Mouse (Mus musculus): Measurements from ENCODE around the gene Tbc1d10c. TPM values are rescaled to one million over a fixed set of nuclear protein-coding genes. Genes with fewer than 3 reads are reported as not detected.
A peak's percentile ranks its signal among the peaks of the same experiment; 100 is the strongest.

The Tbc1d10c gene
- total and polyA plus RNA-seq, 3 experiments = 12.8 to 36.0 (median 21.9) TPM

GRCm38 (mm10) chr19:4175368-4175947 is 15.6 kb downstream of the Tbc1d10c start, which contains the start of gene Carns1:
Gene Carns1, minus strand, starts transcription at chr19:4175479.
- peaks cover 25% of the 10 kb centered on the region for H3K4me1 ChIP-seq (ENCODE audit: insufficient read depth, low read depth, low read length)

GRCm38 (mm10) chr19:4172925-4173324 is 18.2 kb downstream of the Tbc1d10c start:
- DNase-seq (ENCODE audit: low spot score) (no peak), ATAC-seq (ENCODE audit: extremely low read depth, insufficient number of reproducible peaks, low FRiP score, poor library complexity, severe bottlenecking) (no peak)
- Histone ChIP-seq H3K9me3 (replicated peaks) (no peaks in the 10 kb centered on the region), H3K27me3 (ENCODE audit: insufficient read depth, low read length) (peaks cover 60% of the 10 kb centered on the region), H3K36me3 (replicated peaks) (no peaks in the 10 kb centered on the region), H3K4me1 (ENCODE audit: insufficient read depth, low read depth, low read length) (peaks cover 32% of the 10 kb centered on the region), H3K4me3 (ENCODE audit: low read depth, low read length) (no peak overlapping the region)
- TF ChIP-seq TAL1 (conservative IDR thresholded peaks at IDR 0.05; ENCODE audit: low read depth, low read length) (no peak), GATA2 (IDR thresholded peaks at IDR 0.05; ENCODE audit: borderline replicate concordance, low read depth, low read length) (no peak), CTCF (IDR thresholded peaks at IDR 0.05; ENCODE audit: low read depth, low read length) (no peak), GATA1 (IDR thresholded peaks at IDR 0.05; ENCODE audit: borderline replicate concordance, low read length) (no peak), POLR2AphosphoS5 (IDR thresholded peaks at IDR 0.05; ENCODE audit: insufficient replicate concordance, low read depth, low read length) (no peak)

More at GRCm38 (mm10) chr19:4175368-4175947, 15.6 kb downstream of the Tbc1d10c start, which contains the start of gene Carns1:
- Histone ChIP-seq H3K27me3 (ENCODE audit: insufficient read depth, low read length) (peaks cover 70% of the 10 kb centered on the region), H3K4me3 (ENCODE audit: low read depth, low read length) (no peak within 1 kb of the TSS), H3K36me3 (replicated peaks) (no peaks in the 10 kb centered on the region), H3K9me3 (replicated peaks) (no peaks in the 10 kb centered on the region)
- TF ChIP-seq CTCF (IDR thresholded peaks at IDR 0.05; ENCODE audit: low read depth, low read length) (no peak), TAL1 (conservative IDR thresholded peaks at IDR 0.05; ENCODE audit: low read depth, low read length) (no peak), GATA2 (IDR thresholded peaks at IDR 0.05; ENCODE audit: borderline replicate concordance, low read depth, low read length) (no peak), GATA1 (IDR thresholded peaks at IDR 0.05; ENCODE audit: borderline replicate concordance, low read length) (no peak), POLR2AphosphoS5 (IDR thresholded peaks at IDR 0.05; ENCODE audit: insufficient replicate concordance, low read depth, low read length) (no peak)
- ATAC-seq (ENCODE audit: extremely low read depth, insufficient number of reproducible peaks, low FRiP score, poor library complexity, severe bottlenecking) = no peak
- DNase-seq (ENCODE audit: low spot score) = no peak

- H3K4me1 ChIP-seq (ENCODE audit: insufficient read depth, low read depth, low read length) = peaks cover 35% of the 10 kb centered on the region
- DNase-seq (ENCODE audit: low spot score) = no peak
Measured at GRCm38 (mm10) chr19:4171393-4172290, 19.4 kb downstream of the Tbc1d10c start.

GRCm38 (mm10) chr19:4170723-4171392 is 20.2 kb downstream of the Tbc1d10c start:
- ATAC-seq (ENCODE audit: extremely low read depth, insufficient number of reproducible peaks, low FRiP score, poor library complexity, severe bottlenecking) = no peak
- peaks cover 38% of the 10 kb centered on the region for H3K4me1 ChIP-seq (ENCODE audit: insufficient read depth, low read depth, low read length)
- no peak for DNase-seq (ENCODE audit: low spot score)
- H3K4me3 ChIP-seq (ENCODE audit: low read depth, low read length) = no peak overlapping the region
- TF ChIP-seq GATA2 (IDR thresholded peaks at IDR 0.05; ENCODE audit: borderline replicate concordance, low read depth, low read length) = no peak
- TF ChIP-seq GATA1 (IDR thresholded peaks at IDR 0.05; ENCODE audit: borderline replicate concordance, low read length) = no peak
- TF ChIP-seq CTCF (IDR thresholded peaks at IDR 0.05; ENCODE audit: low read depth, low read length) = no peak
- TF ChIP-seq TAL1 (conservative IDR thresholded peaks at IDR 0.05; ENCODE audit: low read depth, low read length) = no peak
- no peak for TF ChIP-seq POLR2AphosphoS5 (IDR thresholded peaks at IDR 0.05; ENCODE audit: insufficient replicate concordance, low read depth, low read length)
- H3K27me3 ChIP-seq (ENCODE audit: insufficient read depth, low read length) = peaks cover 49% of the 10 kb centered on the region
- H3K36me3 ChIP-seq (replicated peaks) = no peaks in the 10 kb centered on the region
- H3K9me3 ChIP-seq (replicated peaks) = no peaks in the 10 kb centered on the region

More at GRCm38 (mm10) chr19:4171393-4172290, 19.4 kb downstream of the Tbc1d10c start:
- H3K4me3 ChIP-seq (ENCODE audit: low read depth, low read length) = no peak overlapping the region
- no peak for ATAC-seq (ENCODE audit: extremely low read depth, insufficient number of reproducible peaks, low FRiP score, poor library complexity, severe bottlenecking)
- TF ChIP-seq CTCF (IDR thresholded peaks at IDR 0.05; ENCODE audit: low read depth, low read length) (no peak), TAL1 (conservative IDR thresholded peaks at IDR 0.05; ENCODE audit: low read depth, low read length) (no peak), GATA1 (IDR thresholded peaks at IDR 0.05; ENCODE audit: borderline replicate concordance, low read length) (no peak), POLR2AphosphoS5 (IDR thresholded peaks at IDR 0.05; ENCODE audit: insufficient replicate concordance, low read depth, low read length) (no peak), GATA2 (IDR thresholded peaks at IDR 0.05; ENCODE audit: borderline replicate concordance, low read depth, low read length) (no peak)
- H3K27me3 ChIP-seq (ENCODE audit: insufficient read depth, low read length) = peaks cover 53% of the 10 kb centered on the region
- H3K9me3 ChIP-seq (replicated peaks) = no peaks in the 10 kb centered on the region
- no peaks in the 10 kb centered on the region for H3K36me3 ChIP-seq (replicated peaks)

- DNase-seq (ENCODE audit: low spot score) (no peak), ATAC-seq (ENCODE audit: extremely low read depth, insufficient number of reproducible peaks, low FRiP score, poor library complexity, severe bottlenecking) (no peak)
- peaks cover 35% of the 10 kb centered on the region for H3K4me1 ChIP-seq (ENCODE audit: insufficient read depth, low read depth, low read length)
- H3K9me3 ChIP-seq (replicated peaks) = no peaks in the 10 kb centered on the region
- H3K27me3 ChIP-seq (ENCODE audit: insufficient read depth, low read length) = peaks cover 39% of the 10 kb centered on the region
- peak overlapping the region; percentile 70 for H3K4me3 ChIP-seq (ENCODE audit: low read depth, low read length)
- no peak for TF ChIP-seq GATA2 (IDR thresholded peaks at IDR 0.05; ENCODE audit: borderline replicate concordance, low read depth, low read length)
- TF ChIP-seq GATA1 (IDR thresholded peaks at IDR 0.05; ENCODE audit: borderline replicate concordance, low read length) = no peak
- no peak for TF ChIP-seq CTCF (IDR thresholded peaks at IDR 0.05; ENCODE audit: low read depth, low read length)
- no peak for TF ChIP-seq TAL1 (conservative IDR thresholded peaks at IDR 0.05; ENCODE audit: low read depth, low read length)
- no peak for TF ChIP-seq POLR2AphosphoS5 (IDR thresholded peaks at IDR 0.05; ENCODE audit: insufficient replicate concordance, low read depth, low read length)
- H3K36me3 ChIP-seq (replicated peaks) = no peaks in the 10 kb centered on the region
Measured at GRCm38 (mm10) chr19:4169810-4170209, 21.3 kb downstream of the Tbc1d10c start.

Data from G1E (cell line).